Mouse (Mus musculus): ENCODE results near the gene Syn3. TPM values are rescaled to one million over a fixed set of nuclear protein-coding genes. Genes with fewer than 3 reads are reported as not detected.
"Not testable (repeated sequence)": the region's sequence is repeated elsewhere in the genome, so short reads cannot be mapped to it uniquely, and the experiment has no call there.

Gene Syn3
- polyA plus RNA-seq, 1 experiment from 2014 or later: 7.4 TPM

GRCm38 (mm10) chr10:86046371-86046770 is 452.3 kb downstream of the Syn3 start:
- H3K4me2 ChIP-seq (replicated peaks; ENCODE audit: low read depth, low read length): no peak overlapping the region
- no peak overlapping the region for H3K4me3 ChIP-seq (ENCODE audit: low read length)
- ATAC-seq (ENCODE audit: low FRiP score, low TSS enrichment): no peak
- 94% methylated on average over 1 of the region's 1 CpGs for WGBS
- no peaks in the 10 kb centered on the region for H3K27me3 ChIP-seq (ENCODE audit: insufficient read depth, low read length)
- H3K36me3 ChIP-seq (ENCODE audit: insufficient read depth, low read length): peaks cover 28% of the 10 kb centered on the region
- H3K9ac ChIP-seq (replicated peaks; ENCODE audit: low read length): no peak overlapping the region
- no peaks in the 10 kb centered on the region for H3K9me3 ChIP-seq (ENCODE audit: low read length)
- H3K27ac ChIP-seq (ENCODE audit: low read length): no peak overlapping the region
- no peaks in the 10 kb centered on the region for H3K4me1 ChIP-seq (ENCODE audit: insufficient read depth, low read length)

GRCm38 (mm10) chr10:86044066-86044465 is 454.6 kb downstream of the Syn3 start:
- H3K9me3 ChIP-seq (ENCODE audit: low read length): no peaks in the 10 kb centered on the region
- no peaks in the 10 kb centered on the region for H3K27me3 ChIP-seq (ENCODE audit: insufficient read depth, low read length)
- 78% methylated on average over 8 of the region's 8 CpGs for WGBS
- ATAC-seq (ENCODE audit: low FRiP score, low TSS enrichment): no peak
- no peak overlapping the region for H3K9ac ChIP-seq (replicated peaks; ENCODE audit: low read length)
- H3K4me1 ChIP-seq (ENCODE audit: insufficient read depth, low read length): no peaks in the 10 kb centered on the region
- no peak overlapping the region for H3K4me2 ChIP-seq (replicated peaks; ENCODE audit: low read depth, low read length)
- H3K4me3 ChIP-seq (ENCODE audit: low read length): no peak overlapping the region
- peaks cover 29% of the 10 kb centered on the region for H3K36me3 ChIP-seq (ENCODE audit: insufficient read depth, low read length)
- no peak overlapping the region for H3K27ac ChIP-seq (ENCODE audit: low read length)

GRCm38 (mm10) chr10:86043651-86044050 is 455.0 kb downstream of the Syn3 start:
- H3K9ac ChIP-seq (replicated peaks; ENCODE audit: low read length): no peak overlapping the region
- 87% methylated on average over 4 of the region's 4 CpGs for WGBS
- H3K36me3 ChIP-seq (ENCODE audit: insufficient read depth, low read length): peaks cover 29% of the 10 kb centered on the region
- no peak overlapping the region for H3K27ac ChIP-seq (ENCODE audit: low read length)
- no peaks in the 10 kb centered on the region for H3K27me3 ChIP-seq (ENCODE audit: insufficient read depth, low read length)
- ATAC-seq (ENCODE audit: low FRiP score, low TSS enrichment): no peak
- H3K4me1 ChIP-seq (ENCODE audit: insufficient read depth, low read length): no peaks in the 10 kb centered on the region
- H3K4me2 ChIP-seq (replicated peaks; ENCODE audit: low read depth, low read length): no peak overlapping the region
- H3K4me3 ChIP-seq (ENCODE audit: low read length): no peak overlapping the region
- no peaks in the 10 kb centered on the region for H3K9me3 ChIP-seq (ENCODE audit: low read length)

GRCm38 (mm10) chr10:86034007-86034728 is 464.5 kb downstream of the Syn3 start:
- Histone ChIP-seq H3K4me1 (ENCODE audit: insufficient read depth, low read length) (no peaks in the 10 kb centered on the region), H3K9me3 (ENCODE audit: low read length) (no peaks in the 10 kb centered on the region), H3K9ac (replicated peaks; ENCODE audit: low read length) (no peak overlapping the region), H3K27me3 (ENCODE audit: insufficient read depth, low read length) (no peaks in the 10 kb centered on the region), H3K27ac (ENCODE audit: low read length) (no peak overlapping the region), H3K4me2 (replicated peaks; ENCODE audit: low read depth, low read length) (no peak overlapping the region), H3K4me3 (ENCODE audit: low read length) (no peak overlapping the region), H3K36me3 (ENCODE audit: insufficient read depth, low read length) (peaks cover 23% of the 10 kb centered on the region; the same call in 1 of the 2 replicates)
- 81% methylated on average over 2 of the region's 2 CpGs for WGBS
- ATAC-seq (ENCODE audit: low FRiP score, low TSS enrichment): no peak

- no peak for ATAC-seq (ENCODE audit: low FRiP score, low TSS enrichment)
- no peak overlapping the region for H3K4me2 ChIP-seq (replicated peaks; ENCODE audit: low read depth, low read length)
- H3K36me3 ChIP-seq (ENCODE audit: insufficient read depth, low read length): peaks cover 24% of the 10 kb centered on the region
- no peaks in the 10 kb centered on the region for H3K4me1 ChIP-seq (ENCODE audit: insufficient read depth, low read length)
- no peaks in the 10 kb centered on the region for H3K27me3 ChIP-seq (ENCODE audit: insufficient read depth, low read length)
- no peak overlapping the region for H3K27ac ChIP-seq (ENCODE audit: low read length)
- H3K9me3 ChIP-seq (ENCODE audit: low read length): no peaks in the 10 kb centered on the region
- no peak overlapping the region for H3K9ac ChIP-seq (replicated peaks; ENCODE audit: low read length)
- WGBS: 88% methylated on average over 3 of the region's 3 CpGs
- H3K4me3 ChIP-seq (ENCODE audit: low read length): no peak overlapping the region
Observed at GRCm38 (mm10) chr10:86032517-86032916, 466.2 kb downstream of the Syn3 start.

- no peak overlapping the region for H3K9ac ChIP-seq (replicated peaks; ENCODE audit: low read length)
- H3K4me3 ChIP-seq (ENCODE audit: low read length): no peak overlapping the region
- ATAC-seq (ENCODE audit: low FRiP score, low TSS enrichment): no peak
- no peaks in the 10 kb centered on the region for H3K9me3 ChIP-seq (ENCODE audit: low read length)
- H3K27me3 ChIP-seq (ENCODE audit: insufficient read depth, low read length): no peaks in the 10 kb centered on the region
- H3K4me2 ChIP-seq (replicated peaks; ENCODE audit: low read depth, low read length): no peak overlapping the region
- no peak overlapping the region for H3K27ac ChIP-seq (ENCODE audit: low read length)
- peaks cover 16% of the 10 kb centered on the region for H3K36me3 ChIP-seq (ENCODE audit: insufficient read depth, low read length)
- 90% methylated on average over 7 of the region's 7 CpGs for WGBS
- H3K4me1 ChIP-seq (ENCODE audit: insufficient read depth, low read length): no peaks in the 10 kb centered on the region
Observed at GRCm38 (mm10) chr10:86030743-86031142, 468.0 kb downstream of the Syn3 start.

- H3K9me3 ChIP-seq (ENCODE audit: low read length); H3K4me2 ChIP-seq (replicated peaks; ENCODE audit: low read depth, low read length); H3K9ac ChIP-seq (replicated peaks; ENCODE audit: low read length); ATAC-seq (ENCODE audit: low FRiP score, low TSS enrichment); H3K27ac ChIP-seq (ENCODE audit: low read length); H3K4me3 ChIP-seq (ENCODE audit: low read length); H3K27me3 ChIP-seq (ENCODE audit: insufficient read depth, low read length): not testable (repeated sequence)
- WGBS: 77% methylated on average over 1 of the region's 1 CpGs
- H3K4me1 ChIP-seq (ENCODE audit: insufficient read depth, low read length): peaks cover 15% of the 10 kb centered on the region
- peaks cover 13% of the 10 kb centered on the region for H3K36me3 ChIP-seq (ENCODE audit: insufficient read depth, low read length)
Observed at GRCm38 (mm10) chr10:86026807-86027206, 471.9 kb downstream of the Syn3 start.

GRCm38 (mm10) chr10:86026354-86026753 is 472.3 kb downstream of the Syn3 start:
- Histone ChIP-seq H3K36me3 (ENCODE audit: insufficient read depth, low read length) (peaks cover 13% of the 10 kb centered on the region), H3K4me3 (ENCODE audit: low read length) (no peak overlapping the region), H3K9me3 (ENCODE audit: low read length) (no peaks in the 10 kb centered on the region), H3K27me3 (ENCODE audit: insufficient read depth, low read length) (no peaks in the 10 kb centered on the region), H3K4me2 (replicated peaks; ENCODE audit: low read depth, low read length) (no peak overlapping the region), H3K9ac (replicated peaks; ENCODE audit: low read length) (no peak overlapping the region), H3K27ac (ENCODE audit: low read length) (no peak overlapping the region), H3K4me1 (ENCODE audit: insufficient read depth, low read length) (peaks cover 17% of the 10 kb centered on the region)
- no peak for ATAC-seq (ENCODE audit: low FRiP score, low TSS enrichment)
- 97% methylated on average over 3 of the region's 3 CpGs for WGBS

- peaks cover 13% of the 10 kb centered on the region for H3K36me3 ChIP-seq (ENCODE audit: insufficient read depth, low read length)
- H3K4me1 ChIP-seq (ENCODE audit: insufficient read depth, low read length): peaks cover 20% of the 10 kb centered on the region
- ATAC-seq (ENCODE audit: low FRiP score, low TSS enrichment): no peak
- WGBS: 85% methylated on average over 2 of the region's 2 CpGs
- H3K27me3 ChIP-seq (ENCODE audit: insufficient read depth, low read length): no peaks in the 10 kb centered on the region
- no peak overlapping the region for H3K4me3 ChIP-seq (ENCODE audit: low read length)
- H3K9me3 ChIP-seq (ENCODE audit: low read length): no peaks in the 10 kb centered on the region
- no peak overlapping the region for H3K27ac ChIP-seq (ENCODE audit: low read length)
- H3K4me2 ChIP-seq (replicated peaks; ENCODE audit: low read depth, low read length): no peak overlapping the region
- no peak overlapping the region for H3K9ac ChIP-seq (replicated peaks; ENCODE audit: low read length)
Observed at GRCm38 (mm10) chr10:86025906-86026305, 472.8 kb downstream of the Syn3 start.

- Histone ChIP-seq H3K9ac (replicated peaks; ENCODE audit: low read length) (no peak overlapping the region), H3K4me1 (ENCODE audit: insufficient read depth, low read length) (peaks cover 20% of the 10 kb centered on the region), H3K9me3 (ENCODE audit: low read length) (no peaks in the 10 kb centered on the region), H3K36me3 (ENCODE audit: insufficient read depth, low read length) (no peaks in the 10 kb centered on the region), H3K4me2 (replicated peaks; ENCODE audit: low read depth, low read length) (peak overlapping the region; percentile 81), H3K27me3 (ENCODE audit: insufficient read depth, low read length) (no peaks in the 10 kb centered on the region), H3K27ac (ENCODE audit: low read length) (no peak overlapping the region), H3K4me3 (ENCODE audit: low read length) (peak overlapping the region; percentile 97)
- ATAC-seq (ENCODE audit: low FRiP score, low TSS enrichment): no peak
Observed at GRCm38 (mm10) chr10:86023149-86023548, 475.5 kb downstream of the Syn3 start.
